Mouse (Mus musculus) testis, postnatal 10 days (tissue): ENCODE measurements around the gene Smarca4.
"Not testable (repeated sequence)": the region's sequence is repeated elsewhere in the genome, so short reads cannot be mapped to it uniquely, and the experiment has no call there.

Experiments used
- DNase-seq: peaks from one replicate; pipeline ENCODE4 v3.0.0; 2021; ENCODE audit warnings: low spot score

Smarca4 gene

GRCm38 (mm10) chr9:21662034-21662433 lies 46.1 kb downstream of the Smarca4 start:
- DNase-seq = no peak

DNA sequence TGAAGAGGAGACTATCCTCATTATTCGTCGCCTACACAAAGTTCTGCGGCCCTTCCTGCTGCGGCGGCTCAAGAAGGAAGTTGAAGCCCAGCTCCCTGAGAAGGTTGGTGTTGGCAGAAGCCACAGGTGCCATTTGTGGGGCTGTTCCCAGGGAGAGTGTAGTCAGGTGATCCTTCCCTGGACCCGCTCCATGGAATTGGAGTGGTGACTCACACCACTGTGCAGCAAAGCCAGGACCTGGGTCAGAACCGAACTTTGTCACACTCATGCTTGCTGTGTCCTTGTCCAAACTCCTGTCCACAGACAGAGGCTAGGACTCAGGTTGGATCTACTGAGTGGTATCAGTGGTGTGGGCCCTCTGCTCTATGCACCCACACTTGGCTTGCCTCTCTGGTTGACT lies 53.0 kb downstream of the Smarca4 start:
- no peak for DNase-seq

DNA sequence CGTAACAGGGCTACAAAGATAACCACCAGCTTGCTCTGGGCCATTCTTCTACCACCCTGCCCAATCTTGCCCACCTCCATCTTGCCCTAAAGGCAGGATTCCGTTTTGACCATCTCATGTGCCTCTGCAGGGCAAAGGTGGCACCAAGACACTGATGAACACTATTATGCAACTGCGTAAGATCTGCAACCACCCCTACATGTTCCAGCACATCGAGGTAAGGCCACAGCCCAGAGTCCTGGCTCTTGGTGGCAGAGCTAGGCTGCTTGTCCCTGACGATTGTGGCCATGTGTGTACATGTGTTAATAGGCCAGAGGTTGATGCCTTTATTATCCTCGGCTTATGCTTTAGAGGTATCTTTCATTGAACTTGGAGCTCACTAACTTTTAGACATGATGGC lies 54.4 kb downstream of the Smarca4 start:
- no peak for DNase-seq

GRCm38 (mm10) chr9:21671753-21672152 lies 55.8 kb downstream of the Smarca4 start:
- no peak for DNase-seq

DNA sequence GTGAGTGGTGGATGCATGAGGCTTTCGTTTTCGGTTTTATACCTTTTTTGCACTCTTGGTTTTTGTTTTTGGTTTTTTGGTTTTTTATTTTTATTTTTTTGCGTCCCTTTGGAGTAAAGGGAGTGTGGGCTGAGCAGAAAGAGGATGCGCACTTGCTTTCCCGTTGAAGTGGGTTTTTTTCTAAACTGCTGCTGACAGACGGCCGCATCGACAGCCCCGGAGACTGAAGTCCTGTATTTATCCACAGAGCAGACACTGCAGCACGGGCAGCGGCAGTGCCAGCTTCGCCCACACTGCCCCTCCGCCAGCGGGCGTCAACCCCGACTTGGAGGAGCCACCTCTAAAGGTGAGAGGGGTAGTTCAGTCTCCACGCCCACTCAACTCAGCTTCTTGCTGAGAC lies 61.7 kb downstream of the Smarca4 start:
- DNase-seq = no peak

DNA sequence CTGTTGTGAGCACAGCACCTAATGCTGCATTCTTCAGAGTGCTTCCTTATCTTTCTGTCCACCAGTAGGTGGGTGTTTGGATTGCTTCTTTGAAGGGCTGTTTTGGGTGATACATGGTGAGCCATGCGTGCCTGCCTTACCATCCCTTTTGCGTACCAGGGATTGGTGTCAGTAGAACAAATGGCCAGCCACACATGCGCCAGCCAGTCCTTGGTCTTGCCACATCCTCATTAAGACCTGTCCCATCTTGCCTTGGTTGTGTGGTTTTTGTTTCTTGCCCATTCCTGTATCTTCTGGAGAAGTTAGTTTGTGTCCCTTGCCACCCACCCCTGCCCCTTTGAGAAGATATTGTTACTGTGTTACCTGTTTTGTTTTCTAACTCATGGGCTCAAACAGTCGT lies 64.5 kb downstream of the Smarca4 start:
- no peak for DNase-seq

DNA sequence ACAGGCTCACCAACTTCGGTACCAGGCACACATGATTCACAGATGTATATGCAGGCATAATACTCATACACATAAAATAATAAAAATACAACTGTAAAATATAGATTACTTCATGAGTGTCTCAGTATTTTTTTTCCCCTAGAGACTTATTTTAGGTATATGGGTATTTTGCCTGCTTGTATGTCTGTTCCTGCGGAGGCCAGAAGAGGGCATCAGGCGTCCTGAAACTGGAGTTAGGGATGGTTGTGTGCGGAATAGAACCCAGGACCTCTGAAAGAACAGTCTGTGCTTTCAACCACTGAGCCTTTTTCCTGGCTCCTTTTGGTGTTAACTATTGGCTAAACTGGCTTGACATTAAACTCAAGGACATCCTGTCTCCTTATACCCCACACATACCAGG lies 66.9 kb downstream of the Smarca4 start:
- no peak for DNase-seq

DNA sequence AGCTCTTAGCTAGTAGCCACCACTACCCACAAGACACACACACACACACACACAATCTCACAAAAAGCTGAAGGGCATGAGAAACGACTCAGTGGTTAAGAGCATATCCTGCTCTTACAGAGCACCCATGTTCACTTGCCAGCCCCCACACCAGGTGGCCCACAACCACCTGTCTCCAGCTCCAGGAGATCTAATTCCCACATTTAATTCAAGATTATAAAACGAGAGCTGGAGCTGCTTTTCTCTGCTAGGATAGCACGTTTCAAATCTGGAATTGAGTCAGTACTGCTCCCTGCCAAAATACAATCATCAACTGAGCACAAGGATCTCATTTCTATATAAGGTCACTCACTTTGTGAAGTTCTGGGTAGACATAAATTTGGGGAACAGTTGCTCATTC lies 67.9 kb downstream of the Smarca4 start:
- DNase-seq = no peak

- DNase-seq = no peak
These were observed 72.6 kb downstream of the Smarca4 start for GRCm38 (mm10) chr9:21688554-21688953.

GRCm38 (mm10) chr9:21690031-21690430 lies 74.1 kb downstream of the Smarca4 start:
- DNase-seq = no peak

DNA sequence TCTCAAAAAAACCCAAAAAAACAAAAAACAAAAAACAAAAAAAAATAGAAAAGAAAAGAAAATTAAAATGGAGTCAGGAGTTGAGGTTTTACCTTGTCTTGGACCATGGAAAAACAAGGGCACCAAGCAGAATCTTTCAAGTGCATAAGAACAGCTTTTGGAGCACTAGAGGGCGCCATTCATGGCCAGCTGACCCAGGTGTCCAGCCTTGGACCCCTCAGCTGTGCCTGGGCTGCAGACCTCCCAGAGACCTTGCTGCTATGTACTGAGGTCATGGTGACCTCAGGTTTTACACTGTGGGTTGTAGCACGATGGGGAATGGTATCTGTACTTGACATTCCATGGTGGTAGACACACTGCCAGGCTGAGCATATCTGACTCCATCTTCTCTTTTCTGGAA lies 75.9 kb downstream of the Smarca4 start:
- DNase-seq = peak; percentile 63

DNA sequence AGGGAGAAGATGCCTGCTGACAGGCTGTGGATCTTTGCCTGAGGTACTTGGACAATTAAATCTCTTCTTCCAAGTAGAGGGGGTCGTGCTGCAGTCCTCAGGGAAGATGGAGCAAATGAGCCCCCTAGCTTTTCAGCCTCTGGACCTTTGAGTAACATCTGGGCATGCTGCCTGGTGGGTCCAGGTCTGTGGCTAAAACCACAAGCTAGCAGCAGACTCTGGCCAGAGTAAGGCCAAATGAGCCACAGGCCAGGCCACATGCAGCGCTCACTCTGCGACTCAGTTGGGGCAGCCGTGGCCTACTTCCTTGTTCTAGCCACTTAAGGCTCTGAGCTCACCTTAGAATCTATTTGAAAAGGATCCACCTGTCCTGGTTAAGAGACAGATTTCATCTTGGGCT lies 76.5 kb downstream of the Smarca4 start:
- DNase-seq = no peak

GRCm38 (mm10) chr9:21694071-21694470 lies 78.1 kb downstream of the Smarca4 start:
- DNase-seq = no peak

DNA sequence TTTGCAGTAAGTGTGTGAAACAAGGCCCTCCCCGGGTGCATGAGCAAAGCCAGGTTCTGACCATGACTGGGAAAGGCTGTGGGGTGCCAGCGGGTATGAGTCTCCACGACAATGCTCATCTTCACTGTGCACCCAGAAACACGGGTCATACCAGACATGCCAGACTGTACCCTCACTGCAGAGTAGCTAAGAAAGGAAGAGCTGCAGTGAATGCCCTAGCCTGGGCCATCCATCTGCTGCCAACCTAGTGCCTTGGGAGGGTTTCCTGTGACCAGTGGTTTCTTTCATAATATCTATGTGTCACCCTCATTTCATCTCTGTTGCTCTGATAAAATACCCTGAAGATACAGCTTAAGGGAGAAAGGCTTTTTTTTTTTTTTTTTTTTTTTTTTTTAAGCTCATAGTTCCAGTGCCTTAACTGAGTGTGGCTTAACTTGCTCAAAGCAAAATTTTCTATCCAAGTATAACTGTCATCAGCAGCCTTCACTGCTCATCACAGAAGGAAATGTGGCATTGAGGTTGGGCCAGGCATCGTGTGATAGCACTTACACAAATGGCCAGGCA lies 79.3 kb downstream of the Smarca4 start:
- DNase-seq = no peak

GRCm38 (mm10) chr9:21697121-21697520 lies 81.2 kb downstream of the Smarca4 start:
- no peak for DNase-seq

- not testable (repeated sequence) for DNase-seq
These were observed 83.3 kb downstream of the Smarca4 start for GRCm38 (mm10) chr9:21699280-21699679.

DNA sequence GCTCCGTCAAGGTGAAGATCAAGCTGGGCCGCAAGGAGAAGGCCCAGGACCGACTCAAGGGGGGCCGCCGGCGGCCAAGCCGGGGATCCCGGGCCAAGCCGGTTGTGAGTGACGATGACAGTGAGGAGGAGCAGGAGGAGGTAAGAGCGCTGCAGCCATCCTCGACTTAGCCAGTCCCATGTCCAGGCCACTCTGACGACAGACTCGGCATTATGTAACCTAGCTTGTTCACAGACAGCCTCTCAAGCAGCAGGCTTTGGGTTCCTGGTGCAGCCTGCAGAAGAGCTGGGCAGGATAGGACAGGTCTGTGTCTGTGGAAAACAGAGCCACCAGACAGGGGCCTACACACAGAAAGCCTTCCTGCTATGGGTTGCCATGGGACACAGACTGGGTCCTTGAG lies 85.1 kb downstream of the Smarca4 start:
- no peak for DNase-seq

- no peak for DNase-seq
These were observed 87.5 kb downstream of the Smarca4 start for GRCm38 (mm10) chr9:21703494-21703893.

- no peak for DNase-seq
These were observed 90.1 kb downstream of the Smarca4 start for GRCm38 (mm10) chr9:21706085-21706484.

- DNase-seq = no peak
These were observed 90.8 kb downstream of the Smarca4 start for GRCm38 (mm10) chr9:21706586-21707265.

- no peak for DNase-seq
These were observed 93.4 kb downstream of the Smarca4 start for GRCm38 (mm10) chr9:21709340-21709739.

DNA sequence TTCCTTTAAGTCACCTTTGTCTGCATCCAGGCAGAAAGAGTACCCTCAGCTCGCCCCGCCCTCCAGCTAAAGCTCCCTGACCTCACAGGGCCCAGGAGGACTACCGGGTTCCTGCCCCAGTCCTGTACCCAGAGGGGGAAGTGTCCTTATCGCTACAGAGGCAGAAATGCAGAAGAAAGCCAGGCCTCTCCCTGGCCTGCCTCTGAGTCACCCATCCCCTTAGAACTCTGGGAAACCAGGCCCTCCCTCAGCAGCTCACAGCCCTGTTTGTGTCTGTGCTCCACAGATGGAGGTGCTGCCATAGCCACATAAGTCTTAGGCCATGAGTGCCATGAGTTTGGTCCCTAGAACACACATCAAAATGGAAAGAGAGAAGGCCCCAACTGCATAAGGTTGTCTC lies 99.3 kb downstream of the Smarca4 start:
- DNase-seq = no peak

DNA sequence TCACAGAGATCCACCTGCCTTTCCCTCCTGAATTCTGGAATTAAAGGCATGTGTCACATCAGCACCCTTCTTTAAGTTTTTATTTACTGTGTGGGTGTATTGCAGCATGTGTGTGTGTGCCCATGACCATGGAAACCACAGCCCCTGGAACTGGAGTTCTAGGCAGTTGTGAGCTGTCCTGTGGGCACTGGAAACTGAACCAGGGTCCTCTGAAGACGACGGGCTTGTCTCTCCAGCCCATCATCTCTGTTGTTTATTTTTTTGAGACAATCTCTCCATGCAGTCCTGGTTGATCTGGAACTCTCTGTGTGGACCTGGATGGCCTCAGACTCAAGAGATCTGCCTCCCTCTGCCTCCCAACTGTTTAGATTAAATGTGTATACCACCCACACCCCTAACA lies 101.0 kb downstream of the Smarca4 start:
- DNase-seq = no peak

GRCm38 (mm10) chr9:21721036-21721435 lies 105.1 kb downstream of the Smarca4 start:
- no peak for DNase-seq
